In genomic region chr15:99771004-99771500, GRCm38 (mm10) we compare ENCODE assay signal across 8 mouse cellular contexts. TPM values are rescaled to one million over a fixed set of nuclear protein-coding genes. Genes with fewer than 3 reads are reported as not detected.
DNase-seq lines count a peak whose midpoint lies in the region; ATAC-seq and TF ChIP-seq lines count a peak whose summit lies in the region.

No protein-coding gene starts in this region.

- no peak for TF ChIP-seq CTCF in lung, postnatal 0 days (IDR thresholded peaks at IDR 0.05)
- no peak for TF ChIP-seq CTCF in small intestine, adult 2 months (IDR thresholded peaks at IDR 0.05; ENCODE audit: extremely low read depth, insufficient read length, insufficient replicate concordance, low read depth, low read length)

- 8% methylated on average over 5 of the region's 5 CpGs for WGBS in lung, postnatal 0 days
- WGBS in forebrain, embryonic 11.5 days = 41% methylated on average over 5 of the region's 5 CpGs
- WGBS in limb, embryonic 12.5 days = 31% methylated on average over 5 of the region's 5 CpGs
- 8% methylated on average over 5 of the region's 5 CpGs for WGBS in small intestine, adult 2 months

- peak overlapping the region; percentile 90; the same call in 1 of the 2 replicates for H3K27ac ChIP-seq in lung, postnatal 0 days (ENCODE audit: low read length)
- no peak overlapping the region for H3K27ac ChIP-seq in forebrain, embryonic 11.5 days (ENCODE audit: low read depth, low read length)
- peak overlapping the region; percentile 94 for H3K27ac ChIP-seq in limb, embryonic 12.5 days
- H3K27ac ChIP-seq in small intestine, adult 2 months (ENCODE audit: insufficient read depth, low read depth, low read length) = no peak overlapping the region

- no peak for TF ChIP-seq EP300 in lung, postnatal 0 days (IDR thresholded peaks at IDR 0.05)

- no peak for ATAC-seq in lung, postnatal 0 days
- ATAC-seq in forebrain, embryonic 11.5 days (replicated peaks; ENCODE audit: low FRiP score) = no peak
- ATAC-seq in limb, embryonic 12.5 days (ENCODE audit: insufficient number of reproducible peaks, insufficient read depth, low FRiP score, low TSS enrichment, low read depth) = no peak

- no peaks in the 10 kb centered on the region for H3K36me3 ChIP-seq in lung, postnatal 0 days (ENCODE audit: insufficient read depth, low read length)
- H3K36me3 ChIP-seq in forebrain, embryonic 11.5 days (ENCODE audit: control insufficient read depth, insufficient read depth, low read length) = no peaks in the 10 kb centered on the region
- H3K36me3 ChIP-seq in limb, embryonic 12.5 days = peaks cover 4% of the 10 kb centered on the region; the same call in 1 of the 2 replicates
- no peaks in the 10 kb centered on the region for H3K36me3 ChIP-seq in small intestine, adult 2 months (ENCODE audit: control insufficient read depth, insufficient read depth, low read length)

- H3K4me3 ChIP-seq in lung, postnatal 0 days (ENCODE audit: low read depth, low read length) = peak overlapping the region; percentile 85
- H3K4me3 ChIP-seq in forebrain, embryonic 11.5 days (ENCODE audit: low read depth, low read length) = peak overlapping the region; percentile 84
- H3K4me3 ChIP-seq in limb, embryonic 12.5 days (replicated peaks) = peak overlapping the region; percentile 71
- peak overlapping the region; percentile 77 for H3K4me3 ChIP-seq in small intestine, adult 2 months (ENCODE audit: low read depth, low read length)

- 0 out of 2 replicates have a peak overlapping the region, but pooled peaks have one; percentile 72 for H3K9ac ChIP-seq in lung, postnatal 0 days (replicated peaks; ENCODE audit: low read depth)
- peak overlapping the region; percentile 89 for H3K9ac ChIP-seq in forebrain, embryonic 11.5 days (ENCODE audit: low read length)
- peak overlapping the region; percentile 93 for H3K9ac ChIP-seq in limb, embryonic 12.5 days (replicated peaks)

- peak overlapping the region; percentile 85 for H3K4me2 ChIP-seq in lung, postnatal 0 days (replicated peaks; ENCODE audit: low read depth, low read length)
- H3K4me2 ChIP-seq in forebrain, embryonic 11.5 days (ENCODE audit: low read depth, low read length, severe bottlenecking) = peak overlapping the region; percentile 88
- H3K4me2 ChIP-seq in limb, embryonic 12.5 days = peak overlapping the region; percentile 70

- no peak for TF ChIP-seq POLR2A in small intestine, adult 2 months (IDR thresholded peaks at IDR 0.05; ENCODE audit: low read depth, low read length)

- no peaks in the 10 kb centered on the region for H3K9me3 ChIP-seq in lung, postnatal 0 days (ENCODE audit: low read length)
- no peaks in the 10 kb centered on the region for H3K9me3 ChIP-seq in forebrain, embryonic 11.5 days (ENCODE audit: control insufficient read depth, low read length)
- no peaks in the 10 kb centered on the region for H3K9me3 ChIP-seq in limb, embryonic 12.5 days

- H3K27me3 ChIP-seq in lung, postnatal 0 days (replicated peaks; ENCODE audit: insufficient read depth, low read length) = no peaks in the 10 kb centered on the region
- no peaks in the 10 kb centered on the region for H3K27me3 ChIP-seq in forebrain, embryonic 11.5 days (ENCODE audit: control insufficient read depth, insufficient read depth, low read length)
- H3K27me3 ChIP-seq in limb, embryonic 12.5 days = no peaks in the 10 kb centered on the region
- H3K27me3 ChIP-seq in small intestine, adult 2 months (ENCODE audit: control insufficient read depth, insufficient read depth, low read length) = no peaks in the 10 kb centered on the region

- H3K4me1 ChIP-seq in lung, postnatal 0 days (ENCODE audit: insufficient read depth, low read depth, low read length) = no peaks in the 10 kb centered on the region
- peaks cover 3% of the 10 kb centered on the region; the same call in 1 of the 2 replicates for H3K4me1 ChIP-seq in forebrain, embryonic 11.5 days (replicated peaks; ENCODE audit: control insufficient read depth, insufficient read depth, low read length)
- peaks cover 14% of the 10 kb centered on the region for H3K4me1 ChIP-seq in limb, embryonic 12.5 days (replicated peaks)
- no peaks in the 10 kb centered on the region; the same call in none of the 2 replicates for H3K4me1 ChIP-seq in small intestine, adult 2 months (ENCODE audit: control insufficient read depth, insufficient read depth, insufficient read length, low read length)

- no peak for DNase-seq in lung, postnatal 0 days (ENCODE audit: low spot score)
- no peak for DNase-seq in lung, postnatal 14 days
- DNase-seq in forebrain, embryonic 11.5 days (ENCODE audit: low spot score) = no peak
- no peak for DNase-seq in gastrocnemius, postnatal 10 days
- no peak for DNase-seq in ovary, postnatal 36 days (ENCODE audit: low spot score)
- no peak for DNase-seq in cerebellum, adult 9-10 months

RNA-seq across cellular contexts. Expression of gene Cers5, which starts 1.6 kb away (rescaled TPM):
- polyA plus RNA-seq in lung, postnatal 0 days (2015; fragmentation: Nextera tagmentation; extraction: Ambion mirVana) = 67.1 and 71.5 TPM in 2 replicates
- polyA plus RNA-seq in forebrain, embryonic 11.5 days (2014; fragmentation: Nextera tagmentation; extraction: Ambion mirVana) = 59.2 and 59.7 TPM in 2 replicates
- 73.3 and 78.0 TPM in 2 replicates for polyA plus RNA-seq in limb, embryonic 12.5 days (2016; fragmentation: Nextera tagmentation; extraction: Ambion mirVana)
- 6.9 and 8.2 TPM in 2 replicates for polyA plus RNA-seq in small intestine, adult 2 months (2012; rRNA removed)
- 10 to 100 TPM; 16.0 to 17.5 TPM for total RNA-seq in gastrocnemius, postnatal 10 days (2021)

RNA-seq across cellular contexts. Expression of gene Cox14, which starts 45.6 kb away (rescaled TPM):
- 197 and 206 TPM in 2 replicates for polyA plus RNA-seq in lung, postnatal 0 days (2015; fragmentation: Nextera tagmentation; extraction: Ambion mirVana)
- polyA plus RNA-seq in forebrain, embryonic 11.5 days (2014; fragmentation: Nextera tagmentation; extraction: Ambion mirVana) = 140 and 154 TPM in 2 replicates
- 145 and 146 TPM in 2 replicates for polyA plus RNA-seq in limb, embryonic 12.5 days (2016; fragmentation: Nextera tagmentation; extraction: Ambion mirVana)
- polyA plus RNA-seq in small intestine, adult 2 months (2012; rRNA removed) = 301 and 397 TPM in 2 replicates
- 100 to 1,000 TPM; 162 to 182 TPM for total RNA-seq in gastrocnemius, postnatal 10 days (2021)

RNA-seq across cellular contexts. Expression of gene Gpd1, which starts 53.7 kb away (rescaled TPM):
- 10.0 and 13.2 TPM in 2 replicates for polyA plus RNA-seq in lung, postnatal 0 days (2015; fragmentation: Nextera tagmentation; extraction: Ambion mirVana)
- 0.35 and 0.53 TPM in 2 replicates for polyA plus RNA-seq in forebrain, embryonic 11.5 days (2014; fragmentation: Nextera tagmentation; extraction: Ambion mirVana)
- polyA plus RNA-seq in limb, embryonic 12.5 days (2016; fragmentation: Nextera tagmentation; extraction: Ambion mirVana) = 0.51 and 0.58 TPM in 2 replicates
- polyA plus RNA-seq in small intestine, adult 2 months (2012; rRNA removed) = 246 and 260 TPM in 2 replicates
- 100 to 1,000 TPM; 358 to 467 TPM for total RNA-seq in gastrocnemius, postnatal 10 days (2021)

Comparison
In these comparisons a context has a peak if more than half of its experiments do, and no peak if none do; other contexts are left out.
1. H3K27ac ChIP-seq: peak in lung, postnatal 0 days (single experiment) and limb, embryonic 12.5 days (single experiment); none in forebrain, embryonic 11.5 days (single experiment) and small intestine, adult 2 months (single experiment).
2. RNA of gene Gpd1, which starts 53.7 kb away (polyA plus RNA-seq): 246 to 260 TPM in small intestine, adult 2 months; 10.0 to 13.2 TPM in lung, postnatal 0 days, 0.51 to 0.58 TPM in limb, embryonic 12.5 days and 0.35 to 0.53 TPM in forebrain, embryonic 11.5 days; every median in the first group is over 10 times any median in the second.
3. Peak in every context shown above with its lines, with median percentiles within 50 percentile points of each other: H3K4me2 ChIP-seq, H3K4me3 ChIP-seq and H3K9ac ChIP-seq.